Mouse (Mus musculus): ENCODE measurements around the gene Cdh18.

- TF ChIP-seq EP300 (IDR thresholded peaks at IDR 0.05) = no peak
- no peak for TF ChIP-seq CTCF (IDR thresholded peaks at IDR 0.05)
These were observed 586.3 kb downstream of the Cdh18 start for GRCm38 (mm10) chr15:23134950-23135715.
